Mouse (Mus musculus): Measurements from ENCODE around the gene Ephb4. TPM values are rescaled to one million over a fixed set of nuclear protein-coding genes. Genes with fewer than 3 reads are reported as not detected.

Gene Ephb4
- 9.2 and 10.4 TPM in 2 replicates for polyA plus RNA-seq (2012; rRNA removed)

GRCm38 (mm10) chr5:137349384-137350204 lies at the start of gene Ephb4:
Gene Ephb4 (plus strand): TSS chr5:137350109.
- Histone ChIP-seq H3K36me3 (ENCODE audit: control insufficient read depth, insufficient read depth, low read length) (no peaks in the 10 kb centered on the region), H3K27me3 (ENCODE audit: control insufficient read depth, insufficient read depth, low read length) (peaks cover 7% of the 10 kb centered on the region), H3K4me1 (replicated peaks; ENCODE audit: control insufficient read depth, insufficient read depth, low read length) (0 out of 2 replicates have a peak, but pooled peaks cover 4% of the 10 kb centered on the region), H3K4me3 (ENCODE audit: control insufficient read depth, insufficient read depth, low read length) (peak within 1 kb of the TSS; percentile 5; the same call in 1 of the 2 replicates), H3K27ac (ENCODE audit: control insufficient read depth, insufficient read depth, low read length) (no peak within 1 kb of the TSS)
- 5% methylated on average over 31 of the region's 32 CpGs for WGBS
- DNase-seq: no peak
- TF ChIP-seq CTCF (IDR thresholded peaks at IDR 0.05; ENCODE audit: borderline replicate concordance, control insufficient read depth, extremely low read depth, insufficient read depth, low read length, poor library complexity) (no peak), POLR2A (IDR thresholded peaks at IDR 0.05; ENCODE audit: control insufficient read depth, extremely low read depth, insufficient read depth, low read length, poor library complexity) (no peak)

DNA sequence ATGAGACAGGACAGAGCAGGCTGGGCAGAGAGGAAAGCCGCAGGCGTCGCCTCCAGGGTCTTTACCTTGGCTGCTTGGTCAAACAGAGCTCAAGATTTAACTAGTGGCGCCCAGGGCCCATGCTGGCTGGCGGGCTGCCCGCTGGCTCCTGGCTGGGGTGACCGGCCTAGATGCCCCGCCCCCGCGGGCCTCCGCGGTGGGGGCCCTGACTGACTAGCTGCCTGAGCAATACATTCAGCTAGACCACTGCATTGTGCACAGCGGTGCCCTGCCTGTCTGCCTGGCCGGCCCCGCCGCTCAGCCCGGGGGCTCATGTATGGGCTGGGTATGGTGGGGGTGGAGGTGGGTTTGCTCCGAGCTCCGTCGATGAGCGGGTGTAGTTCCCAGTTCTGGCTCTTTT lies 48.7 kb upstream of the Ephb4 start:
- DNase-seq: no peak
- Histone ChIP-seq H3K4me1 (replicated peaks; ENCODE audit: control insufficient read depth, insufficient read depth, low read length) (peaks cover 10% of the 10 kb centered on the region), H3K36me3 (ENCODE audit: control insufficient read depth, insufficient read depth, low read length) (peaks cover 77% of the 10 kb centered on the region), H3K27ac (ENCODE audit: control insufficient read depth, insufficient read depth, low read length) (no peak overlapping the region), H3K27me3 (ENCODE audit: control insufficient read depth, insufficient read depth, low read length) (no peaks in the 10 kb centered on the region; the same call in 1 of the 2 replicates), H3K4me3 (ENCODE audit: control insufficient read depth, insufficient read depth, low read length) (no peak overlapping the region)
- TF ChIP-seq CTCF (IDR thresholded peaks at IDR 0.05; ENCODE audit: borderline replicate concordance, control insufficient read depth, extremely low read depth, insufficient read depth, low read length, poor library complexity) (no peak), POLR2A (IDR thresholded peaks at IDR 0.05; ENCODE audit: control insufficient read depth, extremely low read depth, insufficient read depth, low read length, poor library complexity) (no peak)
- WGBS: 98% methylated on average over 21 of the region's 21 CpGs

DNA sequence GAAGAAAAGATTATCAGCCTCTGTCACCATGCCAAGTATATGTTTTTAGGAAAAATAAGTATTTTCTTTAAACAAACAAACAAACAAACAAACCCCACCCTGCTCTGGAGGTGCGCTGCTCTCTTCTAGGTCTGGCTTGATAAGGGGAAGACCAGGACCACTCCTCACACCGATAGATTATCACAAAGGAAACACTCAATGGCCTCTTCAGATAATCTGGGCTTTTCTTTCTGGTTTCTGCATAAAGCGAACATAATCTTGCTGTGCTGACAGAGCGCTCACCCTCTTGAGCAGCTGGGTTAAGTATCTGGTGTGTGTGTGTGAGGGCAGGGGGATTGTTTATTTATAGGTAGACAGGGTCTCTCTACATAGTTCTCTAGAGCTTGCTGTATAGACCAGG lies 46.3 kb upstream of the Ephb4 start:
- H3K27me3 ChIP-seq (ENCODE audit: control insufficient read depth, insufficient read depth, low read length): no peaks in the 10 kb centered on the region
- H3K27ac ChIP-seq (ENCODE audit: control insufficient read depth, insufficient read depth, low read length): no peak overlapping the region
- no peak overlapping the region for H3K4me3 ChIP-seq (ENCODE audit: control insufficient read depth, insufficient read depth, low read length)
- H3K4me1 ChIP-seq (replicated peaks; ENCODE audit: control insufficient read depth, insufficient read depth, low read length): peaks cover 11% of the 10 kb centered on the region
- peaks cover 54% of the 10 kb centered on the region for H3K36me3 ChIP-seq (ENCODE audit: control insufficient read depth, insufficient read depth, low read length)
- DNase-seq: no peak
- WGBS: 98% methylated on average over 4 of the region's 4 CpGs
- TF ChIP-seq POLR2A (IDR thresholded peaks at IDR 0.05; ENCODE audit: control insufficient read depth, extremely low read depth, insufficient read depth, low read length, poor library complexity) (no peak), CTCF (IDR thresholded peaks at IDR 0.05; ENCODE audit: borderline replicate concordance, control insufficient read depth, extremely low read depth, insufficient read depth, low read length, poor library complexity) (no peak)

GRCm38 (mm10) chr5:137304165-137304564 lies 45.7 kb upstream of the Ephb4 start:
- Histone ChIP-seq H3K4me3 (ENCODE audit: control insufficient read depth, insufficient read depth, low read length) (no peak overlapping the region), H3K27me3 (ENCODE audit: control insufficient read depth, insufficient read depth, low read length) (no peaks in the 10 kb centered on the region), H3K27ac (ENCODE audit: control insufficient read depth, insufficient read depth, low read length) (no peak overlapping the region), H3K36me3 (ENCODE audit: control insufficient read depth, insufficient read depth, low read length) (peaks cover 48% of the 10 kb centered on the region), H3K4me1 (replicated peaks; ENCODE audit: control insufficient read depth, insufficient read depth, low read length) (peaks cover 11% of the 10 kb centered on the region)
- 69% methylated on average over 3 of the region's 3 CpGs for WGBS
- no peak for DNase-seq
- TF ChIP-seq POLR2A (IDR thresholded peaks at IDR 0.05; ENCODE audit: control insufficient read depth, extremely low read depth, insufficient read depth, low read length, poor library complexity) (no peak), CTCF (IDR thresholded peaks at IDR 0.05; ENCODE audit: borderline replicate concordance, control insufficient read depth, extremely low read depth, insufficient read depth, low read length, poor library complexity) (no peak)

DNA sequence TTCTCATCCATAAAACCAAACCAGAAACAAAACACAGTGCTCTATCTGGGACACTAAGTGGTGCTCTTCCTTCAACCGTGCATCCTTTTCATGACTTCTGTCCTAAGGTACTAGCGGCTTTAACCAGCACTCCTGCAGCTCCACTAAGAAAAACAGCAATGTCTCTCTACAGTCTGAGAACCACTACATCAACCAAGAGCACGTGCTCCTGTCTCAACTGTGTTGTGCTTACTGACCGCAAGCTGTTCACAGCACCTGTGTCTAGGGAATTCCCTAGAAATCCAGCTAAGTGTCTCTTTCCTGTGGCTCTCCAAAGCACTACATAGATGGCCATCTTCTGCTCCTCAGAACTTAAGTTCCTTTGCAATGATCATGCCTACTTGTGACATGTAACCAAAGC lies 45.1 kb upstream of the Ephb4 start:
- no peak overlapping the region for H3K4me3 ChIP-seq (ENCODE audit: control insufficient read depth, insufficient read depth, low read length)
- 71% methylated on average over 4 of the region's 4 CpGs for WGBS
- peaks cover 42% of the 10 kb centered on the region for H3K36me3 ChIP-seq (ENCODE audit: control insufficient read depth, insufficient read depth, low read length)

GRCm38 (mm10) chr5:137305822-137306221 lies 44.1 kb upstream of the Ephb4 start:
- Histone ChIP-seq H3K36me3 (ENCODE audit: control insufficient read depth, insufficient read depth, low read length) (peaks cover 32% of the 10 kb centered on the region), H3K4me3 (ENCODE audit: control insufficient read depth, insufficient read depth, low read length) (no peak overlapping the region), H3K4me1 (replicated peaks; ENCODE audit: control insufficient read depth, insufficient read depth, low read length) (peaks cover 11% of the 10 kb centered on the region), H3K27me3 (ENCODE audit: control insufficient read depth, insufficient read depth, low read length) (no peaks in the 10 kb centered on the region), H3K27ac (ENCODE audit: control insufficient read depth, insufficient read depth, low read length) (no peak overlapping the region)
- DNase-seq: no peak
- TF ChIP-seq CTCF (IDR thresholded peaks at IDR 0.05; ENCODE audit: borderline replicate concordance, control insufficient read depth, extremely low read depth, insufficient read depth, low read length, poor library complexity): no peak
- no peak for TF ChIP-seq POLR2A (IDR thresholded peaks at IDR 0.05; ENCODE audit: control insufficient read depth, extremely low read depth, insufficient read depth, low read length, poor library complexity)
- WGBS: 41% methylated on average over 3 of the region's 3 CpGs

More for the DNA sequence above, 45.1 kb upstream of the Ephb4 start:
- H3K27ac ChIP-seq (ENCODE audit: control insufficient read depth, insufficient read depth, low read length): no peak overlapping the region
- no peaks in the 10 kb centered on the region for H3K27me3 ChIP-seq (ENCODE audit: control insufficient read depth, insufficient read depth, low read length)
- peaks cover 11% of the 10 kb centered on the region for H3K4me1 ChIP-seq (replicated peaks; ENCODE audit: control insufficient read depth, insufficient read depth, low read length)
- TF ChIP-seq POLR2A (IDR thresholded peaks at IDR 0.05; ENCODE audit: control insufficient read depth, extremely low read depth, insufficient read depth, low read length, poor library complexity) (no peak), CTCF (IDR thresholded peaks at IDR 0.05; ENCODE audit: borderline replicate concordance, control insufficient read depth, extremely low read depth, insufficient read depth, low read length, poor library complexity) (no peak)
- DNase-seq: no peak

Data from thymus, adult 2 months (tissue).